Mouse (Mus musculus): ENCODE data around the gene Prkce. TPM values are rescaled to one million over a fixed set of nuclear protein-coding genes. Genes with fewer than 3 reads are reported as not detected.

The Prkce gene
- total RNA-seq, 2 experiments from 2014 or later: 276 to 292 TPM

GRCm38 (mm10) chr17:86170164-86170958 is 2.8 kb downstream of the Prkce start:
- intact Hi-C loops (cut with DNase I): no loop called here
- DNase-seq (ENCODE audit: low spot score in 2 of 2): no peak

GRCm38 (mm10) chr17:86175516-86175915 is 7.9 kb downstream of the Prkce start:
- intact Hi-C loops (cut with DNase I): no loop called here
- DNase-seq (ENCODE audit: low spot score in 2 of 2): no peak

GRCm38 (mm10) chr17:86176722-86177121 is 9.1 kb downstream of the Prkce start:
- no peak for DNase-seq (ENCODE audit: low spot score in 2 of 2)
- intact Hi-C loops (cut with DNase I): no loop called here

- no peak for DNase-seq (ENCODE audit: low spot score in 2 of 2)
- intact Hi-C loops (cut with DNase I): no loop called here
Measured at GRCm38 (mm10) chr17:86183788-86184187, 16.2 kb downstream of the Prkce start.

GRCm38 (mm10) chr17:86184552-86185209 is 17.1 kb downstream of the Prkce start:
- no peak for DNase-seq (ENCODE audit: low spot score in 2 of 2)
- intact Hi-C loops (cut with DNase I): no loop called here

- DNase-seq (ENCODE audit: low spot score in 2 of 2): peak in 1 of 2 experiments; percentile 46
- intact Hi-C loops (cut with DNase I): no loop called here
Measured at GRCm38 (mm10) chr17:86185584-86185983, 18.0 kb downstream of the Prkce start.

- intact Hi-C loops (cut with DNase I): no loop called here
Measured at GRCm38 (mm10) chr17:86187777-86188176, 20.2 kb downstream of the Prkce start.

GRCm38 (mm10) chr17:86193979-86194378 is 26.4 kb downstream of the Prkce start:
- DNase-seq (ENCODE audit: low spot score in 2 of 2): no peak
- intact Hi-C loops (cut with DNase I): no loop called here

More at GRCm38 (mm10) chr17:86187777-86188176, 20.2 kb downstream of the Prkce start:
- no peak for DNase-seq (ENCODE audit: low spot score in 2 of 2)

GRCm38 (mm10) chr17:86194921-86195320 is 27.3 kb downstream of the Prkce start:
- intact Hi-C loops (cut with DNase I): no loop called here
- no peak for DNase-seq (ENCODE audit: low spot score in 2 of 2)

GRCm38 (mm10) chr17:86198496-86199465 is 31.2 kb downstream of the Prkce start:
- intact Hi-C loops (cut with DNase I): no loop called here
- DNase-seq (ENCODE audit: low spot score in 2 of 2): no peak

GRCm38 (mm10) chr17:86201981-86202380 is 34.4 kb downstream of the Prkce start:
- intact Hi-C loops (cut with DNase I): no loop called here
- no peak for DNase-seq (ENCODE audit: low spot score in 2 of 2)

GRCm38 (mm10) chr17:86202972-86203371 is 35.4 kb downstream of the Prkce start:
- no peak for DNase-seq (ENCODE audit: low spot score in 2 of 2)
- intact Hi-C loops (cut with DNase I): no loop called here

GRCm38 (mm10) chr17:86203531-86204450 is 36.2 kb downstream of the Prkce start:
- intact Hi-C loops (cut with DNase I): no loop called here
- DNase-seq (ENCODE audit: low spot score in 2 of 2): no peak

GRCm38 (mm10) chr17:86206289-86206688 is 38.7 kb downstream of the Prkce start:
- DNase-seq (ENCODE audit: low spot score in 2 of 2): no peak
- intact Hi-C loops (cut with DNase I): no loop called here

- DNase-seq (ENCODE audit: low spot score in 2 of 2): no peak
- intact Hi-C loops (cut with DNase I): no loop called here
Measured at GRCm38 (mm10) chr17:86208057-86208820, 40.7 kb downstream of the Prkce start.

- no peak for DNase-seq (ENCODE audit: low spot score in 2 of 2)
- intact Hi-C loops (cut with DNase I): no loop called here
Measured at GRCm38 (mm10) chr17:86208821-86209186, 41.2 kb downstream of the Prkce start.

GRCm38 (mm10) chr17:86209680-86210251 is 42.2 kb downstream of the Prkce start:
- intact Hi-C loops (cut with DNase I): no loop called here
- no peak for DNase-seq (ENCODE audit: low spot score in 2 of 2)

- no peak for DNase-seq (ENCODE audit: low spot score in 2 of 2)
- intact Hi-C loops (cut with DNase I): no loop called here
Measured at GRCm38 (mm10) chr17:86212204-86212603, 44.6 kb downstream of the Prkce start.

All from left cerebral cortex, postnatal 36 days (tissue).